Mouse (Mus musculus) B cell, adult 62 days (primary cell): ENCODE data around the gene Atat1. TPM values are rescaled to one million over a fixed set of nuclear protein-coding genes. Genes with fewer than 3 reads are reported as not detected.

Experiments used
- total RNA-seq: library from RNA; stranded (reverse); gene quantifications from 4 replicates; pipeline ENCODE4 v1.2.4, GENCODE M21; 2023

Atat1 gene
- 17.1 to 19.0 TPM (median 18.1 TPM) in 4 replicates for total RNA-seq

DNA sequence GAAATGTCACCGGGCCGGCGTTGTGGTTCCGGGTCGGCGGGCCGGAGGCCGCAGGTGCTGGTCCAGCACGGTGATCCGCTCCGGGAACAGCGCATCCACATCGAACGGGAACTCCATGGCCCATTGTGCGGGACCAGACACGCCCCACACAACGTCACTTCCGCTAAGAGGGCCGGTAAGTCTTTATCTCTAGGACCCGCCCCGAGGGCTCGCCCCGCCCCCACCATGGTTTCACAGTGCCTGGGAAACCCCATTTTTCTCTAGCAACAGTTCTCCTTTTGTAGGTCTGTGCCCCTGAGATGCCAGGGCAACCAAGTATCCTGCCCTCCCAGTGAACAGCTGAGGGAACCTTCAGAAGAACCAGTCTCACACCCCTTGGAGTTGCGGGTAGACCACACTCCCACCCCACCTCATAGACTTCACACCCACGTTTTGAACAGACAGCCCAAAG lies at the start of gene Atat1:
Gene Atat1, minus strand, starts transcription at position 157 of the 451 bp plus-strand sequence.

DNA sequence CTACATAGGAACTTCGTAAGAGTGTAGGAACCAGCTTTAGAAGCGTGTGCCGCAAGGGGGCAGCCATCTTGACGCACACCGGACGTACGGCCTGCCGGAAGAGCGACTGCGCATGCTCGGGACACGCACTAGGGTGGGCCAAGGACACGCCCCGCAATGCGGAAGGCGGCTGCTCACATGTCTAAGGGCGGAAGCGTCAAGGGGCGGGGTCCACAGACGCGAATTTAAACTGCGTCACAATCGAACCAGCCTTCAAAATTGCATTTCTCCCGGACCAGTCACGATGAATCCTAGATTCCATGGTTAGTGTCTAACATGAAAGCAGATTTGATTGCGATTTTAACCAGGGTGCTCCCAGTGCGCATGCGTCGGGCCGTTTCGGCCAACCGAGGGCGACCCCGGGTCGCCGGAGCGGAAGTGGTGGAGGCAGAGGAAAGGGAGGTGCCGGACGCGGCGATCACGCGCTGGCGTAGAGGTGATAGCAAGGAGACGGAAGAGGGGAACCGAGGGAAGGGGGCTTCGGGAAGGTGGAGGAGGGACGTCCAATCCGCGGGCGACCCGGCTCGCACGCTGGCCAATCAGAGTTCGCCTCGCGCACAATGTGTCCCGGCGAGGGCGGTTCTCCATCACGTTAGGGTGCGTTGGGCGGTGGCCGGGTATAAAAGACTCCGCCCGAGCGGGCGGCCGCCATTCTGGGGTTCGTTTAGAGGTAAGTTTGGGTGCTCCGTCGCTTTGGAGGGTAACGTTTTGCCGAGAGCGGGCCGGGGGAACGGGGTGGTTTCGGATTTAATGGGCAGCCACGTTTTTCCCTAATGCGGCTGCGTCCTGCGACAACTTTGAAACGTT lies 6.6 kb upstream of the Atat1 start, which contains the start of the genes Mrps18b and Ppp1r10:
Gene Mrps18b, minus strand, starts transcription at position 93 of the 846 bp plus-strand sequence.
Gene Ppp1r10, plus strand, starts transcription at position 138 of the 846 bp plus-strand sequence.

GRCm38 (mm10) chr17:35896781-35897643 lies 12.9 kb downstream of the Atat1 start, which contains the start of gene 2310061I04Rik:
TSS of gene 2310061I04Rik (minus strand) at chr17:35897431.

GRCm38 (mm10) chr17:35879245-35880057 lies 30.4 kb downstream of the Atat1 start, which contains the start of gene Dhx16:
TSS of gene Dhx16 (plus strand) at chr17:35879819.

DNA sequence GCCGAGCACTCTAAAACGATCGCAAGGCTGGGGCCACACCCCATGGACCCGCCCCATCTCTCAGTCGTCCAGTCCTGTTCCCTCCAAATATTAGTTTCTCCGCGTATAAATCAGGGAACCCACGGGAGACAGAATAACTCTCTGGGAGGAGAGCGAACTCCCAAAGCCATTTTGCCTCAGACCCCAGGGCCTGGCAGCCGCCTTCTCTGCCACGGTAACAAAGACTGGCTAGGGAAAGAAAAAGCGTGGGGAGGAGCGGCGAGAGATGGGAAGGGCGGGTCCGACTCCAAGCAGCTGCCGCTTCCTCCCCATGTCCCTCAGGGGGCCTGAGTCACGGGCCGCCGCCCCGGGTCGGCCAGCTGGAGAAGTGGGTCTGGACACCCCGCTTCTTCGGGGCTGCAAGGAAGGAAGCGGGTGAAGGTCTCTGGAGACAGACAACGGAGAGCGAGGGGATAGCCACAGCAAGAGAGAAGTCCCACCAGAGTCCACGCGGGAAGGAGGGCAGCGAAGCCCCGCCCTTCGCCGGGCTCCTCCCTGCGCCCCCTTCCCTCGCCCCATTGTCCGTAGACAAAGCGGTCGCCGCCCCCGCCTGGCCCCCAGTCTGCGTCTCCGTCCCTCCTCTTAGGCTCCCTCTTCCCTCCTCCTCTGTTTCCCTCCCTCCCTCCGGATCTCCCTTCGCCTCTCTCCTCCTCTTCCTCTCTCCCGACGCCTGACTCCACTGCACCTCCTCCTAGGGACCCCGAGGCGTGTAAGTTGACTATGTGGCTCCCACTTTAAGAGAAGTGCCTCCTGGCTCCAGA lies 44.2 kb downstream of the Atat1 start, which contains the start of gene Ppp1r18:
Gene Ppp1r18, plus strand, starts transcription at position 113 of the 800 bp plus-strand sequence.

DNA sequence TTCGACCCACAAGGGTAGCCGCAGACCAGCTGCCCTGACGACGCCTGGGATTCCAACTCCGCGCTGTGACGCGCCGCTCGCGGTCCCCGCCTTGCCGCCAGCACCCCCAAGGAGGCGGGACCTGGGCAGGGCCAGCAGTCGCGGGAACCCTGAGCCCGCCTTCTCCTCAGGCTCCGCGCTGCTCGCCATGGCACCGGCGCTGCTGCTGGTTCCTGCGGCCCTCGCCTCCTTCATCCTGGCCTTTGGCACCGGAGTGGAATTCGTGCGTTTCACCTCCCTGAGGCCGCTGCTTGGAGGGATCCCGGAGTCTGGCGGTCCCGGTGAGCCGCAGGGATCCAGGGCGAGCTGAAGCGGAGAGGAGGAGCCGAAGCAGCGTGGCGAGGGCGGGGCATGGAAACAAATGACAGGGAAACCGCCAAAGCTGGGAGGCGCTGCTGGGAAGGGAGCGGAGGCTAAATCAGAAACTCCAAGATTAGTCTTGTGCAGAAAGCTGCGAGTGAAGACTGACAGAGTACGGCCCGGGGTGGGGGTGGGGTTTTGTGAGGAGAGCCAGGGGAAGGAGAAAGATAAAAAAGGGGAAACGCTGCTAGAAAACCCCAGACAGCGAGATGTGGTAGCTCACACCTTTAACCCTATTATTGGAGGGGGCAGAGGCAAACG lies 48.5 kb downstream of the Atat1 start, which contains the start of gene Nrm:
Gene Nrm, plus strand, starts transcription at position 121 of the 660 bp plus-strand sequence.

Other genes with a start within 250 kb of the Atat1 start
- gene Vars2, start 242.5 kb downstream of the Atat1 start, total RNA-seq: 37.0 to 55.6 TPM (median 43.5 TPM) in 4 replicates
- gene Gtf2h4, start 236.3 kb downstream of the Atat1 start, total RNA-seq: 15.9 to 21.1 TPM (median 19.1 TPM) in 4 replicates
- gene Ddr1, start 205.5 kb downstream of the Atat1 start, total RNA-seq: 0.16 to 0.39 TPM in 2 of 4 replicates, not detected in the others
- 0.52 to 1.1 TPM (median 1.0 TPM) in 3 of 4 replicates, not detected in the other for gene Ier3, start 88.4 kb downstream of the Atat1 start, total RNA-seq
- 18.3 to 24.9 TPM (median 22.1 TPM) in 4 replicates for gene Flot1, start 86.8 kb downstream of the Atat1 start, total RNA-seq
- 236 to 254 TPM (median 249 TPM) in 4 replicates for gene Tubb5, start 71.8 kb downstream of the Atat1 start, total RNA-seq
- 73.0 to 81.1 TPM (median 79.2 TPM) in 4 replicates for gene Mdc1, start 68.6 kb downstream of the Atat1 start, total RNA-seq
- 85.5 to 100 TPM (median 88.6 TPM) in 4 replicates for gene Nrm, start 48.8 kb downstream of the Atat1 start, total RNA-seq
- 217 to 232 TPM (median 222 TPM) in 4 replicates for gene Ppp1r18, start 44.5 kb downstream of the Atat1 start, total RNA-seq
- gene Dhx16, start 30.3 kb downstream of the Atat1 start, total RNA-seq: 104 to 117 TPM (median 107 TPM) in 4 replicates
- gene 2310061I04Rik, start 12.6 kb downstream of the Atat1 start, total RNA-seq: 17.2 to 24.2 TPM (median 21.6 TPM) in 4 replicates
- gene Mrps18b, start 6.3 kb upstream of the Atat1 start, total RNA-seq: 66.6 to 75.4 TPM (median 71.1 TPM) in 4 replicates
- 169 to 183 TPM (median 172 TPM) in 4 replicates for gene Ppp1r10, start 6.4 kb upstream of the Atat1 start, total RNA-seq
- 110 to 126 TPM (median 118 TPM) in 4 replicates for gene Abcf1, start 59.7 kb upstream of the Atat1 start, total RNA-seq
- 74.4 to 96.2 TPM (median 83.1 TPM) in 4 replicates for gene Gnl1, start 69.8 kb upstream of the Atat1 start, total RNA-seq
- gene Prr3, start 70.2 kb upstream of the Atat1 start, total RNA-seq: 76.5 to 103 TPM (median 82.0 TPM) in 4 replicates
- gene H2-T24, start 110.5 kb upstream of the Atat1 start, total RNA-seq: 41.0 to 45.3 TPM (median 43.3 TPM) in 4 replicates
- gene H2-T23, start 122.8 kb upstream of the Atat1 start, total RNA-seq: 309 to 351 TPM (median 339 TPM) in 4 replicates
- gene H2-T22, start 132.7 kb upstream of the Atat1 start, total RNA-seq: 79.2 to 84.9 TPM (median 81.8 TPM) in 4 replicates
- 0.43 to 0.78 TPM in 2 of 4 replicates, not detected in the others for gene Gm6034, start 132.9 kb upstream of the Atat1 start, total RNA-seq
- gene Gm11127, start 148.3 kb upstream of the Atat1 start, total RNA-seq: 60.5 to 70.0 TPM (median 65.9 TPM) in 4 replicates
- 1.6 to 2.8 TPM (median 1.8 TPM) in 4 replicates for gene Gm19684, start 211.6 kb upstream of the Atat1 start, total RNA-seq
- gene Gm7030, start 219.3 kb upstream of the Atat1 start, total RNA-seq: 12.8 to 20.3 TPM (median 16.2 TPM) in 4 replicates